Mouse (Mus musculus): ENCODE results near the gene Tlcd2.
"Not testable (repeated sequence)": the region's sequence is repeated elsewhere in the genome, so short reads cannot be mapped to it uniquely, and the experiment has no call there.

Gene Tlcd2

GRCm38 (mm10) chr11:75449695-75450094, 11.8 kb upstream of the Tlcd2 start:
- in situ Hi-C loops (cut with MboI, MseI) = no loop called here

- in situ Hi-C loops (cut with MboI, MseI) = no loop called here
Measured at GRCm38 (mm10) chr11:75450304-75450908, 11.1 kb upstream of the Tlcd2 start.

- in situ Hi-C loops (cut with MboI, MseI) = no loop called here
Measured at GRCm38 (mm10) chr11:75450936-75451335, 10.6 kb upstream of the Tlcd2 start.

DNA sequence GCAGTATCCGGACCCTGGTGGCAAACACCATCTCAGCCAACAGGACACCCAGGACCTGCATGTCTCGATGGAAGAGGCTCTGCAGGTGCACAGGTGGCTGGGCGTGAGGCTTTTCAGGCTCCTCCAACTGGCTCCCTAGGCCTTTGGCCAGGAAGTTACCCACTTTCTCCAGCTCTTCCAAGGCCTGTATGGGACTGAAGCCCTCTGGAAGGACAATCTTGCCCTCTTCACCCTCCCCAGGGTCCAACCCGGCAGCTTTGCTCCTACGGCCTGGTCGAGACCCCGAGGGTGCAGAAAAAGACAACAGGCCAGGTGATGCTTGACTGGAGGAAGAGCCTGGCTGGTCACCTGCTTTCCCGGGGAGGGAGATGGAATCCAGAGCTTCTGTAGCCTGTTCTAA, 9.4 kb upstream of the Tlcd2 start:
- in situ Hi-C loops (cut with MboI, MseI) = no loop called here

- in situ Hi-C loops (cut with MboI, MseI) = no loop called here
Measured at GRCm38 (mm10) chr11:75452812-75453557, 8.5 kb upstream of the Tlcd2 start.

DNA sequence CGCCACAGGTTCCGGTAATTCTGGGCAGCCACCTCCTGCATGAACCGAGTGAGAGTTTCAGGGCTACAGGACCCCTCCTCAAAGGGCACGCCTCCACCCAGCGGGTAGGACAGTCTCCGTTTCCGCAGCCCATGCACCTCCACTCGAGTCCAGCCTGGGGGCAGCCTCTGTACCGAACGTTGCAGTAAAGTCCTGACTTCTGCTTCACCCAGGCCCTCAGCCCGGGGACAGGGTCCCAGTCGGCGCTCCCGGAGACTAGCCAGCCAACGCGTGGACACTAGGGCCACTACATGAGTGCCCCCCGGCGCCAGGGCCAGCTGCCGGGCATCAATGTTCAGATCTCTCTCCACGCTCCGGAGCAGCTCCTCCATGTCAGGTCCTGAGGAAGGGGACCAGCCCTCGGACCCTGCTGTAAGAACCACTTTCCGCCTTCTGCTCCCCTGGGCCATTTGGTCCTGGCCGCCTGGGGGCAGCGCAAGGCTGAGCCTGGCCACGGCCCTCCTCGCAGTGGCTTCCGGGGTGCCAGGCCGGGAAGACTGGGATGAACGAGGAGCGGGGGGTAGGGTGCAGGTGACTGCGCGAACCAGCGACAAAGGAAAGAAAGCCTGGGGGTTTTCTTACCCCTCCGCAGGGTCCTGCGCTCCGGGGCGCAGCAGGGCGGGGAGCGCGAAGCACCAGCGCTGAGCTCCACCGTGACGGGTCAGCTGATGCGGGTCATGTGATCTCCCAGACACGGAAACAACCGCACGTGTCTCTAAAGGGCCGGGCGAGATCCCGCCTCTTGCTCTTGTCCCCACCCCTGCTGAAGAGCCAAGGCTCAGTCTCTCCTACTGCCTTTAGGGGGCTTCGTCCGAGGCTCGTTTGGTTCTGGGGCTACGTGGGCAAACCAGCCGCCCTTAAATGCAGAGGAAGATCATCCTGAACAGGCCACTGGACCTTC, 7.3 kb upstream of the Tlcd2 start, which contains the start of gene Wdr81:
Gene Wdr81, minus strand, starts transcription at position 727 of the 940 bp plus-strand sequence.
- in situ Hi-C loops (cut with MboI, MseI) = no loop called here

DNA sequence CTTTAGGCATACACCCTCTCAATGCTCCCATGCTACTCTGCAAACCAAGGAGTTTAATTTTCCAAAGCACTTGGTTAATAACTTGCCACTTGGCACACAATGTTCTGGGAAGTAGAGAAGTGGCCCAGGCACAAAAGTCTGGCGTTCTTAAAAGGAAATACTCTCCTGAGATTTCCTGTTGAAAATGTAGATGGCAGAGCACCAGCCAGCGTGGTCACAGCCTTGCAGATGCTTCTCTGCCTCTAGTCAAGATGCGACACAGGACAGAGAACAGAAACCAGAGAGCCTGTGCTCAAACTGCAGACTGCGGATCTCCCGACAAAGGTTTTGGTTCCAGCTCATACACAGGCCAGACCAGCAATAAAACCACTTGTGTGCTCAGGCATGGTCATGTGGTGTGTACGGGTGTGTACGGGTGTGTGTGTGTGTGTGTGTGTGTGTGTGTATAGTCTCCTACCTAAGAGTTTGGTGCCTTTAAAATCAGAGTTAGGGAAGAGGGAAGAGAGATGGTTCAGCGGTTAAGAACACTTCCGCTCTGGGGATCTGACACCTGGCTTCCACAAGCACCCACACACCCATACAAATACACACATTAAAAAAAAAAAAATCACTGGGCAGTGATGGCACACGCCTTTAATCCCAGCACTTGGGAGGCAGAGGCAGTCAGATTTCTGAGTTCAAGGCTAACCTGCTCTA, 6.3 kb upstream of the Tlcd2 start:
- in situ Hi-C loops (cut with MboI, MseI) = no loop called here

DNA sequence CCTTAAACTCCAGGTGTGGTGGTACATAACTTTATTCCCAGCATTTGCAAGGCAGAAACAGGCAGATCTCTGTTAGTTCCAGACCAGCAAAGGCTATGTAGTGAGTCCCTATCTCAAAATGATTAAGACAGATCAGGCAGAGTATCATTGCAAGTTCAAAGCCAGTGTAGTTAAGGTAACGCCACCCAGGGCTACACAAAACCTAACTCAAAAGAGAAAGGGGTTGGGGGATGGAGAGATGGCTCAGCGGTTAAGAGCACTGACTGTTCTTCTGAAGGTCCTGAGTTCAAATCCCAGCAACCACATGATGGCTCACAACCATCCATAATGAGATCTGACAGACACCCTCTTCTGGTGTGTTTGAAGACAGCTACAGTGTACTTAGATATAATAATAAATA, 5.5 kb upstream of the Tlcd2 start:
- in situ Hi-C loops (cut with MboI, MseI) = not testable (repeated sequence)

DNA sequence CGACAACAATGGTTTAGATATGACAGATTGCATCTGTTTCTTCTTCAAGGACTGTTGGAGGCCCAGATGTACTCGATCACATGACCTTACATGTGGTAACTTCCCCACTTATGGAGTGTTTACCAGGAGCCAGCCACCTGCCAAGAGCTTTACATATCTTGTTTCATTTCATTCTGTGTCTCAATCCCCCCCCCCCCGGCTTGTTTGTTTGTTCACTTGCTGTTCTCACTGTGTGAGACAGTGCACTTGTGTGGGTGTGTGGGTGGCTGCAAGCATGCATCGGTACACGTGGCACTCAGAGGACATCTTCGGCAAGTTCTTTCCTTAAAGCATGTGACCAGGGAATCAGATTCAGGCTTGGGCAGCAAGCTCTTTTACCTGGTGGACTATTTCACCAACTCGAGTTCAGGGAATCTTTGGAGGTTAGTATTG, 5.1 kb upstream of the Tlcd2 start:
- in situ Hi-C loops (cut with MboI, MseI) = no loop called here

DNA sequence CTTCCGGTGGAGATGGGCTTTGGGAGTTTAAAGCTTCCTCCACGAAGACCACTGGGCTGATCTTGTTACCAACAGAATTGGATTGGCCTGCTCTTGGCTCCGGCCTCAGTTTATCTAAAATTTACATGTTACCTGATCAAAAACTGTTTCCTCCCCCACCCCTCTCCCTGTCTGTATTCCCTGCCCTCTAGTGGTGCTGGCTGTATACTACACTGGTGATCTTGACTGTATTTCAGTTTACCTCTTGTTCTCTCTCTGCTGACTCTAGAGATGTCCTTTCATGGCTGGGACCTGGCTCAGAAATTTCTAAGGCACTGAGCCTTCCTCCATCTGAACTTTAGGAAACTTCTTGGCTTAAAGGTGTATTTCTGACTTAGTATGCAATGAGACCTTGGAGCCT, 3.3 kb upstream of the Tlcd2 start:
- in situ Hi-C loops (cut with MboI, MseI) = no loop called here

DNA sequence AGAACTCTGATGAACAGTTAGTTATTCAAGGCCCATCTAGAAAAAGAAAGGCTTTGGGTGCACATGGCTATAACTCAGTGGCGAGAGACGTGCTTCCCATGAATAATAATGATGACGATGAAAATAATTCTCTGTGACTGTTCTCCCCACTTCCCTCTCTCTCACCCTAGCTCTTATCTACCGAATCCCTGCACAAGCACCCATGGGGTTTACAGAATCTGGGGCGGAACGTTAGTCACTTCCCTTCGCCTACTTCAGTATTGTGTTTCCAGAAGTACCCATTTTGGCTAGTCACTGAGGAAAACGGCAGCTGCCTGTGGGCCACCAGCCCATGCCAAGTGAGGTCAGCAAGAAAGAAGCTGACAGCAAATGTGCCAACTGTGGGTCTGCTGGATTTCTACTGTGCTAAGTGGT, 2.9 kb upstream of the Tlcd2 start:
- in situ Hi-C loops (cut with MboI, MseI) = no loop called here

DNA sequence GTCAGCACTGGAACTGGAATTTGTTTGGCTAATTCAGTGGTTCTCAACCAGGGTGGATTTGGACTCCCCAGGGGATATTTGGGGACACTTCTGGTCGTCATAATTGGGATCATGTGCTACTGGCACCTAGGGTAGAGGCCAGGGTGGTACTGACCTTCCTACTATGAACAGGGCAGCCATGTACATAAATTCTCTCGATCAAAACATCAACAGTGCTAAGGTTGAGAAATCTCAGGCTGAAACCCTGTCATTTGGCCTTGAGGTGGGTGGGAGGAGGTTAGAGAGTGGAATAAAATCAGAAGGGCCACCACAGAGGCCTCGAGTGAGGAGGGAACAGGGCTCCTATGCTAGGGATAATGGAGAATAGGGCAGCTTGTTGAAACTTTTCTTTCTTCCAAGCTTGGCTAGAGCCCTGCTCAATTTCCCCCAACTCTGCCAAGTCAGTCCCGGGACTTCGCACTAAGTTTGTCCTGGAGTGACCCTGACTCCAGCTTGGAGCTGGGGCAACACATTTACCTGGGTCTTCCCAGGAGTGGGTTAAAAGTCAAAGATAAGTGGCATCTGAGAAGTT, 2.3 kb upstream of the Tlcd2 start:
- in situ Hi-C loops (cut with MboI, MseI) = no loop called here

GRCm38 (mm10) chr11:75459751-75460102, 1.8 kb upstream of the Tlcd2 start:
- in situ Hi-C loops (cut with MboI, MseI) = no loop called here

DNA sequence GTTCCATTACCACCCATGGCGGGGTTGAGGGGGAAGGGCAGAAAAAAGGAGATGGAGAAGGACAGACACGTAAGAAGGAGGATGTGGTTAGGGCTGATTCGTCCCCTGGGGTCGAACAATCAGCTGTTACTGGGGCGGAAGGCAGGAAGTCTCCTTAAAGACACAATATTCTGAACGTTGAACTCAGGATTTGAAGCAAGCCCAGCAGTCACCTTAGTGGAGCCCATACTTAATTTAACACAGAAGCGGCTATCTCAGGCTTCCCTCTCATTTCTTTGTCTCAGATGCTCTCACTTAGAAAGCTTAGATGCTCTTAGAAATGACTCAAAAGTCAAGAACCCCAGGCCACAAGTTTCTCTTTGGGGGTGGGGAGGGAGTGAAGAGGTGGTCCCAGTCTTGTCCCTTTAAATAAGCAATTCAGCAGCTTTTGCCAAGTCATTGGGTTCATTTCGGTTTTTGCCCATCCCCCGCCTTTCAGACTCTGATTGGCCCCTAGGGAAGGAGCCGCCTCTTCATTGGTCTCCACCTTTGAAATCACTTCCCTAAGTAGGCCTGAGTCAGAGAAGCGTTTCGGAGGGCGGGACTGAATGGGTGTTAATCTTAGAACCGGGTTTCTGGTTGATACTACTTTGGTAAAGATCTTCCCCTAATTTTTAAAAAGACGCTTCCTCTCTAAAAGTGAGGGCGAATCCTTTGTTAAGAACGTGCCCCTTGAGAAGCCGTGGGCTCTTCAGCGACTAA, 1.2 kb upstream of the Tlcd2 start:
- in situ Hi-C loops (cut with MboI, MseI) = no loop called here

GRCm38 (mm10) chr11:75461743-75462252, 283 bp downstream of the Tlcd2 start:
- in situ Hi-C loops (cut with MboI, MseI) = no loop called here

- in situ Hi-C loops (cut with MboI, MseI) = no loop called here
Measured at GRCm38 (mm10) chr11:75462253-75462783, 803 bp downstream of the Tlcd2 start.

DNA sequence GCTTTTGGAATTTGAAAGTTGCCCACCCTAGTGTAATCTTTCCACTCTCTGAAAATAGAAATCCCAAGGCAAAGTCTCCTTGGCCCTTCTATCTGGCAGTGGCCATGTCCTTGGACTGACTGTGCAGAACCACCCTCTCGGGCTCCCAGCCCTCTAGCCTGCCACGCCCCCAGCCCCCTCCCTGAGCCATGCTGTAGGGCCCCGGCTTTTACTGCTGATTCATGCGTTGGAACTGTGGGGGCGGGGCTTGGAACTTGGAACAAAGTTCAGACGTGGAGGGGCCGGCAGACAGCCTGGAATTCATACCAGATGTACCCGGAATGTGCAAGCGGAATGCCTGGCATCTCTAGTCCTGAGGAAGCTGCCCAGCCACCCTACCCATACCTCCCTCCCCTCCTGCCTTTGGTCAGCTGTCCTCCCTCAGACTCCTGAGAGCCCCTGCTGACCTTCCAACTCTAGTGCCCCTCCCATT, 1.4 kb downstream of the Tlcd2 start:
- in situ Hi-C loops (cut with MboI, MseI) = no loop called here

- in situ Hi-C loops (cut with MboI, MseI) = no loop called here
Measured at GRCm38 (mm10) chr11:75463624-75464023, 2.1 kb downstream of the Tlcd2 start.

GRCm38 (mm10) chr11:75464417-75464816, 2.9 kb downstream of the Tlcd2 start:
- in situ Hi-C loops (cut with MboI, MseI) = no loop called here

DNA sequence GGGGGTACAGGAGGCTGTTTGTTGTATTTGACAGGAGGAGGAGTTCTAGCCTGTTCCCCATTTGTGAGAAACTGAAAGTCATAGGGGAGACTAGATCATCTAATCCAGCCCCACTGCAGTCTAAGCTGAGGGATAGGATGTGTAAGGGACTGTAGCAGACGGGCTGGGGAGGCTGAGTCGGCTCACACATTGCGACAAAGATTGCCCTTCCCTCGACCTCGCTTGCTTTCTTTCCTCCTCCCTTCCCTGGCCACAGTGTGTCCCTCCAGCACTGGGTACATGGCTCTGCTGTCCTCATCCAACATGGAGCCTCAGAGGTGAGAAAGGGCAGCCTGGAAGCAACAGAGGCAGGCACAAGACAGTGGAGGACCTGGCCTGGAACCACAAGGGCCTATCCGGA, 3.5 kb downstream of the Tlcd2 start:
- in situ Hi-C loops (cut with MboI, MseI) = no loop called here
